Mouse (Mus musculus) E14TG2a.4 (cell line): ENCODE measurements around the gene Iqck.

Source experiments
- H3K27me3 ChIP-seq: 2 replicates; pipeline ENCODE4 v1.6.1; 2014; ENCODE audit warnings: low read length, control low read depth; ENCODE audit not compliant: insufficient read depth
- H3K36me3 ChIP-seq: 2 replicates; pipeline ENCODE4 v1.6.1; 2014; ENCODE audit warnings: low read length, control low read depth; ENCODE audit not compliant: insufficient read depth
- H3K4me1 ChIP-seq: replicated peaks from 2 replicates; pipeline ENCODE4 v1.6.1; 2014; ENCODE audit warnings: low read depth, low read length, control low read depth
- H3K4me3 ChIP-seq: replicated peaks from 2 replicates; pipeline ENCODE4 v1.5.1; 2014; ENCODE audit warnings: mild to moderate bottlenecking, low read length
- H3K9me3 ChIP-seq: 2 replicates; pipeline ENCODE4 v1.6.1; 2014; ENCODE audit warnings: low read length, control low read depth
- CTCF ChIP-seq: conservative IDR thresholded peaks from 2 replicates; pipeline ENCODE4 v1.5.1; 2014; ENCODE audit warnings: low read length
- NANOG ChIP-seq: IDR thresholded peaks from 2 replicates; pipeline ENCODE4 v1.6.1; 2014; ENCODE audit warnings: borderline replicate concordance, low read length, mixed read lengths
- POU5F1 ChIP-seq: IDR thresholded peaks from 2 replicates; pipeline ENCODE4 v1.6.1; 2014; ENCODE audit warnings: low read length, borderline replicate concordance

Iqck gene

GRCm38 (mm10) chr7:118911571-118911970, 56.0 kb downstream of the Iqck start:
- Histone ChIP-seq H3K4me3 (no peak overlapping the region), H3K4me1 (no peaks in the 10 kb centered on the region), H3K9me3 (no peaks in the 10 kb centered on the region), H3K36me3 (no peaks in the 10 kb centered on the region), H3K27me3 (peaks cover 11% of the 10 kb centered on the region)
- no peak for TF ChIP-seq NANOG

- TF ChIP-seq NANOG, result no peak
- H3K4me3 ChIP-seq, result no peak overlapping the region
- no peaks in the 10 kb centered on the region for H3K9me3 ChIP-seq
- peaks cover 11% of the 10 kb centered on the region for H3K27me3 ChIP-seq
- H3K36me3 ChIP-seq, result no peaks in the 10 kb centered on the region
- no peaks in the 10 kb centered on the region for H3K4me1 ChIP-seq
Observed at GRCm38 (mm10) chr7:118912049-118912490, 56.5 kb downstream of the Iqck start.

GRCm38 (mm10) chr7:118914561-118915165, 59.1 kb downstream of the Iqck start:
- Histone ChIP-seq H3K27me3 (peaks cover 11% of the 10 kb centered on the region), H3K4me3 (no peak overlapping the region), H3K9me3 (no peaks in the 10 kb centered on the region), H3K36me3 (no peaks in the 10 kb centered on the region), H3K4me1 (no peaks in the 10 kb centered on the region)
- TF ChIP-seq CTCF (no peak), NANOG (no peak)

- Histone ChIP-seq H3K27me3 (no peaks in the 10 kb centered on the region), H3K4me3 (no peak overlapping the region), H3K9me3 (no peaks in the 10 kb centered on the region), H3K4me1 (no peaks in the 10 kb centered on the region; the same call in 1 of the 2 replicates), H3K36me3 (no peaks in the 10 kb centered on the region)
- no peak for TF ChIP-seq POU5F1
- TF ChIP-seq NANOG, result no peak
- TF ChIP-seq CTCF, result no peak
Observed at GRCm38 (mm10) chr7:118919261-118920006, 63.9 kb downstream of the Iqck start.

GRCm38 (mm10) chr7:118922441-118923202, 67.1 kb downstream of the Iqck start:
- H3K4me3 ChIP-seq, result no peak overlapping the region
- H3K9me3 ChIP-seq, result no peaks in the 10 kb centered on the region
- no peaks in the 10 kb centered on the region for H3K27me3 ChIP-seq
- H3K36me3 ChIP-seq, result no peaks in the 10 kb centered on the region
- no peaks in the 10 kb centered on the region; the same call in 1 of the 2 replicates for H3K4me1 ChIP-seq
- TF ChIP-seq POU5F1, result no peak
- no peak for TF ChIP-seq NANOG
- TF ChIP-seq CTCF, result no peak

- TF ChIP-seq POU5F1 (no peak), NANOG (no peak), CTCF (no peak)
- Histone ChIP-seq H3K4me1 (peaks cover 4% of the 10 kb centered on the region; the same call in 1 of the 2 replicates), H3K27me3 (no peaks in the 10 kb centered on the region), H3K36me3 (no peaks in the 10 kb centered on the region), H3K9me3 (no peaks in the 10 kb centered on the region), H3K4me3 (no peak overlapping the region)
Observed at GRCm38 (mm10) chr7:118925547-118925946, 70.0 kb downstream of the Iqck start.

- no peaks in the 10 kb centered on the region for H3K36me3 ChIP-seq
- TF ChIP-seq POU5F1, result no peak
- TF ChIP-seq CTCF, result no peak
- TF ChIP-seq NANOG, result no peak
Observed at GRCm38 (mm10) chr7:118926516-118927260, 71.1 kb downstream of the Iqck start.

GRCm38 (mm10) chr7:118927279-118927678, 71.7 kb downstream of the Iqck start:
- Histone ChIP-seq H3K9me3 (no peaks in the 10 kb centered on the region), H3K27me3 (no peaks in the 10 kb centered on the region), H3K4me1 (peaks cover 4% of the 10 kb centered on the region; the same call in 1 of the 2 replicates), H3K36me3 (no peaks in the 10 kb centered on the region), H3K4me3 (no peak overlapping the region)
- no peak for TF ChIP-seq CTCF
- no peak for TF ChIP-seq NANOG
- no peak for TF ChIP-seq POU5F1

More at GRCm38 (mm10) chr7:118926516-118927260, 71.1 kb downstream of the Iqck start:
- H3K27me3 ChIP-seq, result no peaks in the 10 kb centered on the region
- peaks cover 4% of the 10 kb centered on the region; the same call in 1 of the 2 replicates for H3K4me1 ChIP-seq
- no peaks in the 10 kb centered on the region for H3K9me3 ChIP-seq
- no peak overlapping the region for H3K4me3 ChIP-seq
